Mouse (Mus musculus) cortical plate, adult 2 months (tissue): ENCODE data around the gene Tyk2. TPM values are rescaled to one million over a fixed set of nuclear protein-coding genes. Genes with fewer than 3 reads are reported as not detected.

Experiments
- H3K27ac ChIP-seq: fragments of 200-500 bp; 2 replicates; pipeline ENCODE4 v1.5.1; 2012; ENCODE audit warnings: low read length, control low read depth, inconsistent platforms; ENCODE audit not compliant: insufficient read depth
- H3K4me1 ChIP-seq: fragments of 200-500 bp; 2 replicates; pipeline ENCODE4 v1.6.1; 2011; ENCODE audit warnings: low read length; ENCODE audit not compliant: control insufficient read depth, insufficient read depth
- H3K4me3 ChIP-seq: fragments of 200-500 bp; 2 replicates; pipeline ENCODE4 v1.5.1; 2011; ENCODE audit warnings: mild to moderate bottlenecking, low read length, control low read depth; ENCODE audit not compliant: insufficient read depth
- CTCF ChIP-seq: fragments of 200-500 bp; IDR thresholded peaks from 2 replicates; pipeline ENCODE4 v1.5.1; 2011; ENCODE audit warnings: mild to moderate bottlenecking, control low read depth, low read length; ENCODE audit not compliant: insufficient read depth; ENCODE audit errors: extremely low read depth
- POLR2A ChIP-seq: fragments of 200-500 bp; IDR thresholded peaks from 2 replicates; pipeline ENCODE4 v1.6.1; 2011; ENCODE audit warnings: mild to moderate bottlenecking, low read length, control low read depth; ENCODE audit not compliant: insufficient read depth; ENCODE audit errors: extremely low read depth
- polyA plus RNA-seq: library from polyadenylated mRNA; depleted of rRNA; stranded (reverse); fragments of >200 nt; gene quantifications from 2 replicates; pipeline ENCODE4 v1.2.3, GENCODE M21; 2012

Tyk2 gene
- polyA plus RNA-seq, 1 experiment = 16.4 TPM

DNA sequence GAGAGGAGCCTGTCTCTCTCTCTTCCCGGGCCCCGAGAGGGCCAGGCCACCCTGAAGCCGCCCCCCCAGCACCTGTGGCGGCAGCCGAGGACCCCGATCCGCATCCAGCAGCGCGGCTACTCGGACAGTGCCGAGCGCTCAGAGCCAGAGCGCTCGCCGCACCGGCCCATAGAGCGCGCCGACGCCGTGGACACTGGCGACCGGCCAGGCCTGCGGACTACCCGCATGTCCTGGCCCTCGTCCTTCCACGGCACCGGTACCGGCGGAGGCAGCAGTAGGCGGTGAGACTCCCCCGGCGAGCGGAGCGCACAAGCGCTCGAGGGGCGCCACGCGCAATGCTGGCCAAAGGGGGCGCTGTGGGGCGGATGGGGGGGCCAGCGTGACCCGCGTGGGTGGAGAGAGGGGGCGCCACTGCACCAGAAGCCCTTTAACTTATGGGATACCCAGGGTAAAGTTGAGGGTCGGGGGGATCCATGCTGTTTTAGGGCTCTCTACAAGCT lies 35.0 kb upstream of the Tyk2 start:
- TF ChIP-seq POLR2A (no peak), CTCF (0 out of 2 replicates have a peak, but pooled peaks have one; percentile 10)
- H3K27ac ChIP-seq = peak overlapping the region; percentile 93
- peaks cover under 1% of the 10 kb centered on the region; the same call in 1 of the 2 replicates for H3K4me1 ChIP-seq
- peak overlapping the region; percentile 28 for H3K4me3 ChIP-seq

DNA sequence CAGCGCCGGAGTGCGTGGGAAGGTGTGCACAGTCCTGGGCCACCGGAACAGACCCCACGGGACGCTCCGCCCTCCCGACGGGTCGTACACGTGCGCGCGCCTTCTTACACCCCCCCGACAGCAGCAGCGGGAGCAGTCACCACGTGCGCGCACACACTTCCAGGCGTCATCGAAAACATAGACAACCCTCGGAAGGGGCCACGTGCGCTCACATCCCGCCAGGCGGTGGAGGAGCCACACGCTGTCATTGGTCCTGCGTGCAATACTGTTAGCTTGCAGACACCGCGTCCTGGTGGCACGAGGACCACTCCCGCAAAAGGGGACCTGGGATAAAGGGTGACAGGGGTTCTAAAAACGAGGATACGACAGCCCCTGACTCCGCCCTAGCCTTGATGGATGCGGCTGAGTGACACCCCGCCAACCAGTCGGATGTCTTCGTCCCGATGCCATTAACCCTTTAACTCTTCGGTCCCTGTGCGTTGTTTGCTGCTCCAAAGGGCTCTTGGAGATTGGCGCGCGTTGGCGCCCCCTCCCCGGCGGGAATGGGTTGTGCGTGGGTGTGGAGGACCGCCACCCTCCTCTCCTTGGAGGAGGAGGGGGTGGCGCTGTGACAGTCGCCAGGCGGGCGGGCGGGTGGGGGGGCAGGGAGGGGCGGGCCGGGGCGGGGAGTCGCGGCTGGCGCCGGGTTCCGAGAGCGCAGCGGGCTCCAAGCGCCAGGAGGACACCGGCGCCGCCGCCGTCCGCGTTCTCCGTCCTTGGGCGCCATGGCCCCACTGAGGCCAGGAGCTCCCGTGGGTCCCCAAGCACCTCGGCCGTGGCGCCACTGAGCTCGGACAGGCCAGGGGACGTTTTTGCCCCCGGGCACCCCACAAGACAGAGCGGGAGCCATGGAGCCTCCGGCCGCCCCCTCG lies 34.3 kb upstream of the Tyk2 start, which contains the start of gene Pde4a:
TSS of gene Pde4a (plus strand) at position 674 of the 911 bp plus-strand sequence.
- H3K27ac ChIP-seq = peak within 1 kb of the TSS; percentile 93
- TF ChIP-seq POLR2A (peak; percentile 59; the same call in 1 of the 2 replicates), CTCF (no peak)

DNA sequence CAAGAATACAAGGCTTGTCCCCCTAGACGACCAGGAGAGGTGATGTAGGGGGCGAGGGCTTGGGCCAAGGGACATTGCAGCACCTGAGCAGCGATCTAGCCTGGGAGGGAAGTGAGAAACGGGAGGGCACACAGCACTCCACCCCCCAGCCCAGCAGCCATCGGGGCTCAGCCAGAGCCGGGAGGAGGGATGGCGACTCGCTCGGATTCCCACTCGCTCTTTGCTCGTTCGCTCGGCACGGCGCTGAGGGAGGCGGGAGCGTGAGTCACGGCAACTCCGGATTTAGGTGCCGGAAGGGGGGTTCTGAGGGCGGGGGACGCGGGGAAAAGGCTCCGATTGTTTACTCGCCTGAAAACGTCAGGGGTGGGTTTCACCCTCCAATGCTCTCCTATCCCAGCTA lies 33.0 kb upstream of the Tyk2 start:
- peak overlapping the region; percentile 28 for H3K4me3 ChIP-seq
- peaks cover 1% of the 10 kb centered on the region; the same call in 1 of the 2 replicates for H3K4me1 ChIP-seq
- H3K27ac ChIP-seq = peak overlapping the region; percentile 72
- no peak for TF ChIP-seq CTCF
- 0 out of 2 replicates have a peak, but pooled peaks have one; percentile 4 for TF ChIP-seq POLR2A

More for the DNA sequence above, 34.3 kb upstream of the Tyk2 start, which contains the start of gene Pde4a:
- H3K4me3 ChIP-seq = peak within 1 kb of the TSS; percentile 28
- peaks cover 1% of the 10 kb centered on the region; the same call in 1 of the 2 replicates for H3K4me1 ChIP-seq

DNA sequence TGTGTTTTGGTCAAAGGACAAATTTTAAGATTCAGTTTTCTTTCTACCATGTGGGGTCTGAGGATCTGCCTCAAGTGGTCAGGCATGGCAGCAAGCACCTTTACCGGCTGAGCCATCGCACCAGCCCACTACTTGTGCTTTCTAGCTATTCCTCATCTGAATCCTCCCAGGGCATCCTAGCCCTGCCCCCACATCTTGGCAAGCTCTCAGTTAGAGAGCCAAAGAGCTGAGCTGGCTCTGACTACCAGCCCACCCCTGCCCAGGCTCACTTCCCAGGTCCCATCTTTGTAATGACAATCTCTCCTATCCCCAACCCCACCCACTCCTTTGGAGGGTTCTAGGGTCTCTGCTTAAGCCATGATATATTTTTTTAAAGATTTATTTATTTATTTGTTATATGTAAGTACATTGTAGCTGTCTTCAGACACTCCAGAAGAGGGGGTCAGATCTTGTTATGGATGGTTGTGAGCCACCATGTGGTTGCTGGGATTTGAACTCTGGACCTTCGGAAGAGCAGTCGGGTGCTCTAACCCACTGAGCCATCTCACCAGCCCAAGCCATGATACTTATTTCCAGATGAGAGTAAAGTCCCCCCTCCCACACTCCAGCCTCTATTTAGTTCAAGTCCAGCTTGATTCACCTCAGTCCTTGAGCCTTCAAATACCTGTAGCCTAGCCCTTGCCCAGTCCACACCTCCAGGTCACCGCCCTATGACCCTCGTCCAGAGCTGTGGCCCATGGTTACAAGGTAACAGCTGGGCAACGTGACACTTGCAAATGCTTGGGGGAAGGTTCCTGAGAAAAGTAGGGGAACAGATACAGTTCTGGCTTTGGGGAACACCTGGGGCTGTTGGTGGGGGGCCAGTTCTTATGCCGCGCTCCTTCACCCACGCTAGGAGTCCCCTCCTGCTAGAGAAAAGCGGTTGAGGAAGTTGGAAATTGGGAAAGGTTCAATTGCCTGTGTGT lies 32.3 kb upstream of the Tyk2 start:
- TF ChIP-seq CTCF = no peak
- no peak for TF ChIP-seq POLR2A
- Histone ChIP-seq H3K4me3 (peak overlapping the region; percentile 28), H3K27ac (peak overlapping the region; percentile 72), H3K4me1 (peaks cover 1% of the 10 kb centered on the region; the same call in 1 of the 2 replicates)

DNA sequence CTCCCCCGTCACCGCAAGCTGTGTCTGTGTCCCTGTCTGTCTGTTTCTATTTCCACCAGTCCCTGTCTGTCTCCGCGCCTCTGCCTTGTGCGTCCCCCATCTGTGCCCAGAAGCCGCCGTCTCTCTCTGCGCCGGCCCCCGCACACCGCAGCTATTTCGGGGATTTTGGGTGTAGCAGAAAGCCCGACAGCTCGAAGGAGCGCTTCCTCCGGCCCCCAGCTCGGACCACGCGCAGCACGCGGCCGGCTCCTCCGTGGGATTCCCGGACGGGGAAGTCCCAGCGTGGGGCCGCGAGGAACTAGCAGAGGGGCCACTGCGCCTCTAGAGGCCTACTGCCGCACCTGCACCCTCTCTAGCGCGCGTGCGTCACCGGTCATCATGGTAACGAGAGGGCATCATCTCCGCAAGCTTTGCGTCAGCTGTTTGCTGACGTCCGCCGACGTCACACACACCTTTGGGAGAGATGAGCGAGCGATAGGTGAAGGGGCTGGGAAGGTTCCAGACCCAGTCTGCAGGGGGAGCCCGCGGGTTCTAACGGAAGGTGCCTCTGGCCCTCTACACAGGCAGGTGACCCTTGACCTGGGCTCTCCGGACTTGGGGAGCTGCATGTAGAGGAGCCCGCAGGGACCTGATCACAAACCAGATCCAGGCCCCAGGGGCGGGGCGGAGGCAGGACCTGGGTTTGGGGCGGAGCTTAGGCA lies 30.3 kb upstream of the Tyk2 start:
- TF ChIP-seq CTCF = peak; percentile 74
- no peak for TF ChIP-seq POLR2A
- peaks cover 1% of the 10 kb centered on the region; the same call in 1 of the 2 replicates for H3K4me1 ChIP-seq
- H3K27ac ChIP-seq = no peak overlapping the region
- H3K4me3 ChIP-seq = peak overlapping the region; percentile 12; the same call in 1 of the 2 replicates

DNA sequence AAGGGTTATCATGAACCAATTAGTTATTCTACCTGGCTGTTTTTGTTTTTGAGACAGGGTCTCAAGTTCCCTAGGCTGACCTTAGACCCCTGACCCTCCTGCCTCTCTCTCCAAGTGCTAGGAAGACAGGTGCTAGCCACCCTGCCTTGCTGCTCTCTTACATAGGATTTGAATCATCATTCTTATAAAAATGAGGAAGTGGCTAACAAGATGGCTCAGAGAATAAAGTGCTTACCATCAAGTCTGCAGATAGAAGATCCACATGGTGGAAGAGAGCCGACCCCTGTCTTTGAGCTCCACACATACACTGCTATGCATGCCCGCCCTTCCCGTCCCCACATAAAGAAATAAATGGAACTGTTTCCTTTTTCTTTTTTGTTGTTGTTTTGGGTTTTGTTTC lies 23.7 kb upstream of the Tyk2 start:
- TF ChIP-seq CTCF = no peak
- no peak for TF ChIP-seq POLR2A
- Histone ChIP-seq H3K4me3 (no peak overlapping the region), H3K4me1 (peaks cover 3% of the 10 kb centered on the region; the same call in 1 of the 2 replicates), H3K27ac (no peak overlapping the region)

DNA sequence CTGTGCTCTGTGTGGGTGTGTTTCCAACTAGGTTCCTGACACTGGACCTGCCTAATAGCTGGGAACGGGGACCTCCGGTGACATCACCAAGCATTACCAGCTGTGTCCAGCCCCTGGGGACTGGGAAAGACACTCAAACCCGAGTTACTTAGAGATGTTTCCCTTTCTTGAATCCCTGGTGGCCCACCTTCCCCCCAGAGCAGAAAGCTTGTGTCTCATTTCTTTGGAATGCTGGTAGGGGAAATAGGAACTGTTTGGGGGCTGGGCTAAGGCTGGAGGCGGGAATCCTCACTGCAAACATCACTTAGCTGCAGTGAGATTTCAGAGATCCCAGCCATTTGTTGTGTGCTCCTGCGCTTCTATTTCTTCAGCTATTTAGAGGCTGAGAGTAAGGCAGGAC lies 22.8 kb upstream of the Tyk2 start:
- Histone ChIP-seq H3K27ac (no peak overlapping the region), H3K4me1 (peaks cover 6% of the 10 kb centered on the region), H3K4me3 (0 out of 2 replicates have a peak overlapping the region, but pooled peaks have one; percentile 8)
- TF ChIP-seq CTCF (no peak), POLR2A (no peak)

DNA sequence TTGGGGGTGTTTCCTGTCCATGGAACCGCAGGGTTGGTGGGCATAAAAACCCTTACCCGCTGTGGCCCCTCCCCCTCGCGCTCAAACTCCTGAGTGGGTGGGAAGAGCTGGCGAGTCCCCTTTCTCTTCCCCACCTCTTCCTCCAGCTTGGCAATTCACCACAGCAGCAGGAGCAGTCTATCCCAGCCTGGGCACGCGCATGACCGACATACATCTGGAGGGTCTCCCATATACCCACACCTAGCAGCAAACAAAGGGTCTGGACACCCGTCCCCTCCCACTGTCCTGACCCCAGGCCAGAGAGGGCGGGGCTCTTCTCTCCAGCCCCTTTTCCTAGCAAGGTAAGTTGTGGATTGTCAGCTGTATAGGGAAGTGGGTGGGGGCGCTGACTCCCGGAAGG lies 22.3 kb upstream of the Tyk2 start:
- Histone ChIP-seq H3K4me1 (peaks cover 8% of the 10 kb centered on the region), H3K4me3 (0 out of 2 replicates have a peak overlapping the region, but pooled peaks have one; percentile 8), H3K27ac (no peak overlapping the region)
- TF ChIP-seq POLR2A (no peak), CTCF (no peak)

DNA sequence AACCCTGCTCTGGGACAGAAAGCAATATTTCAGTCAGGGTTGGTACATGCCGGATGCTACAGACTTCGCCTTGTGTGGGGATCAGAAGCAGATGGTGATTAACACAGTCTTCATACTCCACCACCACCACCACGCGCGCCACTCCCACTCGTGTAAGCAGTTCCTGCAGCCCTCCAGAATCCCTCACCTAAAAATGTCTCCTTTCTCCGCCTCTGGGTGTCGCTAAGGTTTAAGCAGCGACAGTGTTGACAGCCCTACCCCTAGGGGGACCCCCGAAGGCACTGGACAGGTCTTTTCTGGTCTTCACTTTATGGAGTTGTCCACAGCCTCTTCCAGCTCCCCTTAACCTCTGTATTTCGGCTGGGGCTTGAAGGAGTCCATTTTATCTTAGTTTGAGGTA lies 21.7 kb upstream of the Tyk2 start:
- Histone ChIP-seq H3K4me3 (no peak overlapping the region), H3K4me1 (peaks cover 8% of the 10 kb centered on the region), H3K27ac (no peak overlapping the region)
- no peak for TF ChIP-seq POLR2A
- peak; percentile 82 for TF ChIP-seq CTCF
